Mouse (Mus musculus): ENCODE results near the gene Cd3eap.

DNA sequence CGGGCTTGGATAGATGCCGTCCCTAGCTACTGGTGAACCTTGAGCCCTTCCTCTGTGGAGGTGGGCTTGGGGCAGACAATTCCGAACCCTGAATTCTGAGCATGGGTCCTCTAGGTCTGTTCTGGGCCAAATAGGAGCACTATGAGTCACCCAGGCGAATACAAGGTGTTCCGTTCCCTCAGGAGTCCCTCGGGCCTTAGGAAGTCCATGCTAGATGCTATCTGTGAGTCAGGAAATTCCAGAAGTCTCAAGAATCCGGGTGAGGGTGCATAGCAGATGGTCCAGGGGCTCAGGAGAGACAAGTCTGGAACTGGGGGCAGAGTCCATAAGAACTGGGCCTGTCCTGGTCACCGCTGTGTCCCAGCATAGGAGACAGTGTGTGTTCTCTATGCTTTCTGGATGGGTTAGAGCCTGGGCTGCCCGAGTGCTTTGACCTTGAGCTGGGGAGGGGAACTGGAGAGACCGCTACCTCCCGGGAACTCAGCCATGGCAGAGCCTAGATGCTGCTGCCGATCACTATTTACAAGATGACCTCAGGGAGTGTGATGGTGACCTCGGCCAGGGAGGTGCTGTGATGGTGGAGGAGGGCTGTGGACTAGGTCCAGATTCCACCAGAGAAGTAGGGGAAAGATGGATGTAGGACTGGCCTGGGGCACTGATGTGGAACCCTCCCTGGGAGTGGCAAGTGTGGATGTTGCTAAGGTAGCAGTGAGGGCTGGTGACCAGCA, 9.9 kb downstream of the Cd3eap start:
- TF ChIP-seq POLR2A (IDR thresholded peaks at IDR 0.05; ENCODE audit: insufficient read depth, low read length) (no peak), EP300 (IDR thresholded peaks at IDR 0.05; ENCODE audit: insufficient read depth, low read depth, low read length) (no peak)

Measured in ES-Bruce4 (cell line).